Mouse (Mus musculus) CH12.LX (cell line): Measurements from ENCODE around the gene Gm20422.

Experiments
- CHD2 ChIP-seq: IDR thresholded peaks from 2 replicates; pipeline ENCODE4 v1.6.1; 2011; ENCODE audit warnings: low read length, improper control_type of control experiment
- ELF1 ChIP-seq: IDR thresholded peaks from 2 replicates; pipeline ENCODE4 v1.6.1; 2014; ENCODE audit warnings: low read depth, mild to moderate bottlenecking, inconsistent platforms, low read length, improper control_type of control experiment
- JUND ChIP-seq: conservative IDR thresholded peaks from 2 replicates; pipeline ENCODE4 v1.6.1; 2011; ENCODE audit warnings: low read depth, low read length, improper control_type of control experiment
- POLR2A ChIP-seq: IDR thresholded peaks from 2 replicates; pipeline ENCODE4 v1.6.1; 2011; ENCODE audit warnings: low read depth, mild to moderate bottlenecking, improper control_type of control experiment, low read length

DNA sequence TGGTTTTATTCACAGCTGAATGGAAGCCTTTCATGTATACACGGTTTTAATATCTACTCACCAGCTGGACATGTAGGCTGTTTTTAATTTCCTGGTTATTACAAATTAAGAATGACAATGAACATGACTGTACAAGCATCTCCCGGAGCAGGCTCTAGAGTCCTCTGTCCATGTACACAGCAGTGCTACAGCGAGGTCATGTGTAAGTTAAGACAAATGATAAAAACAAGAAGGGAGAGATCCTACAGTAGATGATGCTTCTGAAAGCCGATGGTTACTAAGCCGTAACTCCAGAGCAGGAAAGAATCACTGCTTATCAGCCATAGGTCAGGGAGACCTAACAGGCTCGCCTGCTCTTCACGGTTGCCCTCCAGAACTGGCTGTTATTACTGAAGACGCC lies 61.2 kb downstream of the Gm20422 start:
- no peak for TF ChIP-seq JUND
- TF ChIP-seq POLR2A, result no peak
- TF ChIP-seq ELF1, result no peak
- TF ChIP-seq CHD2, result no peak
